In genomic region chr11:83077714-83078422, GRCm38 (mm10) we compare ENCODE assay signal across 9 mouse cellular contexts. TPM values are rescaled to one million over a fixed set of nuclear protein-coding genes. Genes with fewer than 3 reads are reported as not detected.
DNase-seq lines count a peak whose midpoint lies in the region; ATAC-seq and TF ChIP-seq lines count a peak whose summit lies in the region.
"Had no signal": no experiment of that assay in that cellular context is flagged by ENCODE, and none has a peak within 500 bp of the region (broad histone marks: within the 10 kb centered on the region; RNA-seq: fewer than 3 reads in every experiment).

No protein-coding gene starts in this region.

- DNase-seq in 416B (ENCODE audit: low read depth) (peak; percentile 90), adipocyte (ENCODE audit: low spot score) (peak; percentile 21)
- peak; percentile 90 to 91 for DNase-seq in heart, adult 9 months (ENCODE audit: low spot score in 2 of 2)
- DNase-seq in lung, postnatal 36 days: peak; percentile 95
- DNase-seq in stomach, postnatal 0 days (ENCODE audit: low spot score): peak; percentile 76
- no peak for DNase-seq in cerebellum, adult 2 months

- no peaks in the 10 kb centered on the region for H3K36me3 ChIP-seq in kidney, embryonic 16.5 days (ENCODE audit: insufficient read depth, low read length)
- H3K36me3 ChIP-seq in stomach, postnatal 0 days (ENCODE audit: control insufficient read depth, insufficient read depth, low read length): no peaks in the 10 kb centered on the region
- H3K36me3 ChIP-seq in midbrain, embryonic 16.5 days (ENCODE audit: control insufficient read depth, insufficient read depth, low read length): no peaks in the 10 kb centered on the region
- H3K36me3 ChIP-seq: limb, embryonic 13.5 days had no signal

- TF ChIP-seq EP300 in stomach, postnatal 0 days (optimal IDR thresholded peaks at IDR 0.05): no peak

- H3K9ac ChIP-seq in kidney, embryonic 16.5 days (replicated peaks; ENCODE audit: low read length): no peak overlapping the region
- no peak overlapping the region for H3K9ac ChIP-seq in stomach, postnatal 0 days (ENCODE audit: low read length)
- H3K9ac ChIP-seq in midbrain, embryonic 16.5 days (ENCODE audit: low read depth, low read length): no peak overlapping the region
- H3K9ac ChIP-seq: limb, embryonic 13.5 days had no signal

- H3K4me3 ChIP-seq in kidney, embryonic 16.5 days (ENCODE audit: low read length): no peak overlapping the region
- H3K4me3 ChIP-seq in stomach, postnatal 0 days (ENCODE audit: low read depth, low read length): no peak overlapping the region
- H3K4me3 ChIP-seq in cerebellum, adult 2 months (replicated peaks; ENCODE audit: insufficient read depth, low read depth, low read length): no peak overlapping the region
- no peak overlapping the region for H3K4me3 ChIP-seq in midbrain, embryonic 16.5 days (ENCODE audit: low read depth, low read length)
- H3K4me3 ChIP-seq: limb, embryonic 13.5 days had no signal

- peak; percentile 65 for ATAC-seq in kidney, embryonic 16.5 days (ENCODE audit: low FRiP score, low TSS enrichment)
- ATAC-seq in stomach, postnatal 0 days (ENCODE audit: low FRiP score, low TSS enrichment): peak; percentile 95
- ATAC-seq in midbrain, embryonic 16.5 days: no peak

- H3K27me3 ChIP-seq in kidney, embryonic 16.5 days (ENCODE audit: insufficient read depth, low read length): no peaks in the 10 kb centered on the region
- H3K27me3 ChIP-seq in stomach, postnatal 0 days (ENCODE audit: control insufficient read depth, insufficient read depth, low read length): no peaks in the 10 kb centered on the region
- H3K27me3 ChIP-seq in cerebellum, adult 2 months (ENCODE audit: control insufficient read depth, insufficient read depth, low read length): no peaks in the 10 kb centered on the region
- H3K27me3 ChIP-seq in midbrain, embryonic 16.5 days (ENCODE audit: control insufficient read depth, insufficient read depth, low read depth, low read length): no peaks in the 10 kb centered on the region
- H3K27me3 ChIP-seq: limb, embryonic 13.5 days had no signal

- no peaks in the 10 kb centered on the region for H3K9me3 ChIP-seq in kidney, embryonic 16.5 days (ENCODE audit: low read length)
- no peaks in the 10 kb centered on the region for H3K9me3 ChIP-seq in stomach, postnatal 0 days (ENCODE audit: control insufficient read depth, low read length)
- H3K9me3 ChIP-seq in midbrain, embryonic 16.5 days (replicated peaks; ENCODE audit: control insufficient read depth, low read length, poor library complexity, severe bottlenecking): no peaks in the 10 kb centered on the region
- H3K9me3 ChIP-seq: limb, embryonic 13.5 days had no signal

- peak overlapping the region; percentile 72 for H3K27ac ChIP-seq in kidney, embryonic 16.5 days (ENCODE audit: low read length)
- H3K27ac ChIP-seq in stomach, postnatal 0 days (replicated peaks): peak overlapping the region; percentile 88
- H3K27ac ChIP-seq in cerebellum, adult 2 months (ENCODE audit: insufficient read depth, low read length): no peak overlapping the region
- no peak overlapping the region for H3K27ac ChIP-seq in midbrain, embryonic 16.5 days (ENCODE audit: low read length)
- H3K27ac ChIP-seq: limb, embryonic 13.5 days had no signal

- H3K4me1 ChIP-seq in kidney, embryonic 16.5 days (ENCODE audit: insufficient read depth, low read length): peaks cover 5% of the 10 kb centered on the region; the same call in 1 of the 2 replicates
- H3K4me1 ChIP-seq in stomach, postnatal 0 days (replicated peaks; ENCODE audit: control insufficient read depth, insufficient read depth): no peaks in the 10 kb centered on the region
- no peaks in the 10 kb centered on the region for H3K4me1 ChIP-seq in cerebellum, adult 2 months (ENCODE audit: control insufficient read depth, insufficient read depth, low read length)
- no peaks in the 10 kb centered on the region for H3K4me1 ChIP-seq in midbrain, embryonic 16.5 days (ENCODE audit: control insufficient read depth, insufficient read depth, low read length)
- H3K4me1 ChIP-seq: limb, embryonic 13.5 days had no signal

- 24% methylated on average over 3 of the region's 3 CpGs for WGBS in kidney, embryonic 16.5 days
- 29% methylated on average over 3 of the region's 3 CpGs for WGBS in stomach, postnatal 0 days
- 69% methylated on average over 3 of the region's 3 CpGs for WGBS in cerebellum, adult 2 months
- 85% methylated on average over 3 of the region's 3 CpGs for WGBS in midbrain, embryonic 16.5 days

- no peak for TF ChIP-seq CTCF in stomach, postnatal 0 days (IDR thresholded peaks at IDR 0.05; ENCODE audit: low read depth)
- no peak for TF ChIP-seq CTCF in cerebellum, adult 2 months (IDR thresholded peaks at IDR 0.05; ENCODE audit: borderline replicate concordance, insufficient read depth, low read depth, low read length)

- no peak overlapping the region for H3K4me2 ChIP-seq in kidney, embryonic 16.5 days (replicated peaks; ENCODE audit: low read depth, low read length)
- H3K4me2 ChIP-seq in stomach, postnatal 0 days (replicated peaks; ENCODE audit: low read depth): no peak overlapping the region
- no peak overlapping the region for H3K4me2 ChIP-seq in midbrain, embryonic 16.5 days (ENCODE audit: low read length)
- H3K4me2 ChIP-seq: limb, embryonic 13.5 days had no signal

- no peak for TF ChIP-seq POLR2A in cerebellum, adult 2 months (IDR thresholded peaks at IDR 0.05; ENCODE audit: borderline replicate concordance, insufficient read depth, low read length)

RNA-seq across cellular contexts. Expression of gene Slfn2, which starts 13.0 kb away (rescaled TPM):
- 4.1 and 4.7 TPM in 2 replicates for polyA plus RNA-seq in kidney, embryonic 16.5 days (2015; fragmentation: Nextera tagmentation; extraction: Ambion mirVana)
- polyA plus RNA-seq in stomach, postnatal 0 days (2015; fragmentation: Nextera tagmentation; extraction: Ambion mirVana): 22.1 and 23.1 TPM in 2 replicates
- polyA plus RNA-seq in cerebellum, adult 2 months (2012; rRNA removed): 0.90 and 1.1 TPM in 2 replicates
- 0.61 and 1.1 TPM in 2 replicates for polyA plus RNA-seq in midbrain, embryonic 16.5 days (2015; fragmentation: Nextera tagmentation; extraction: Ambion mirVana)

RNA-seq across cellular contexts. Expression of gene Slfn1, which starts 38.8 kb away (rescaled TPM):
- 0.27 TPM in 2 replicates for polyA plus RNA-seq in kidney, embryonic 16.5 days (2015; fragmentation: Nextera tagmentation; extraction: Ambion mirVana)
- polyA plus RNA-seq in stomach, postnatal 0 days (2015; fragmentation: Nextera tagmentation; extraction: Ambion mirVana): 0.17 and 0.29 TPM in 2 replicates
- 0.16 TPM in 1 of 2 replicates, not detected in the other for polyA plus RNA-seq in cerebellum, adult 2 months (2012; rRNA removed)
- not detected in 2 replicates for polyA plus RNA-seq in midbrain, embryonic 16.5 days (2015; fragmentation: Nextera tagmentation; extraction: Ambion mirVana)
- polyA plus RNA-seq: limb, embryonic 13.5 days had no signal

RNA-seq across cellular contexts. Expression of gene Slfn8, which starts 57.3 kb away (rescaled TPM):
- 0.40 and 0.61 TPM in 2 replicates for polyA plus RNA-seq in kidney, embryonic 16.5 days (2015; fragmentation: Nextera tagmentation; extraction: Ambion mirVana)
- 0.33 and 0.35 TPM in 2 replicates for polyA plus RNA-seq in stomach, postnatal 0 days (2015; fragmentation: Nextera tagmentation; extraction: Ambion mirVana)
- 0.28 and 0.29 TPM in 2 replicates for polyA plus RNA-seq in cerebellum, adult 2 months (2012; rRNA removed)
- polyA plus RNA-seq in midbrain, embryonic 16.5 days (2015; fragmentation: Nextera tagmentation; extraction: Ambion mirVana): 0.09 and 0.14 TPM in 2 replicates

Comparison
In these comparisons a context has a peak if more than half of its experiments do, and no peak if none do; other contexts are left out.
1. DNase-seq: peak in 416B (single experiment), adipocyte (single experiment), heart, adult 9 months (2 of 2), lung, postnatal 36 days (single experiment) and stomach, postnatal 0 days (single experiment); none in cerebellum, adult 2 months (0 of 2).
2. H3K27ac ChIP-seq: peak in kidney, embryonic 16.5 days (single experiment) and stomach, postnatal 0 days (single experiment); none in cerebellum, adult 2 months (single experiment) and midbrain, embryonic 16.5 days (single experiment).